Mouse (Mus musculus) brain, embryonic 14.5 days (tissue): ENCODE data around the gene Fgf22.

ENCODE experiments used
- CTCF ChIP-seq: fragments of 200-500 bp; IDR thresholded peaks from 2 replicates; pipeline ENCODE4 v1.5.1; 2012; ENCODE audit warnings: inconsistent platforms, mild to moderate bottlenecking, moderate library complexity, borderline replicate concordance; ENCODE audit not compliant: insufficient read depth, insufficient read length; ENCODE audit errors: extremely low read depth
- POLR2A ChIP-seq: fragments of 200-500 bp; IDR thresholded peaks from 2 replicates; pipeline ENCODE4 v1.6.1; 2012; ENCODE audit warnings: mild to moderate bottlenecking, inconsistent platforms, borderline replicate concordance; ENCODE audit not compliant: poor library complexity, insufficient read depth, insufficient read length, severe bottlenecking; ENCODE audit errors: extremely low read depth

GRCm38 (mm10) chr10:79712029-79712428, 42.8 kb upstream of the Fgf22 start:
- TF ChIP-seq CTCF (peak; percentile 28; the same call in 1 of the 2 replicates), POLR2A (no peak)
